Mouse (Mus musculus): ENCODE measurements at regions not wholly inside any gene's neighbourhood (a gene's known extent, or its start where the extent isn't known, plus 50 kb on each side); places are given as distances from the start of the nearest gene placed in this dataset.

- DNase-seq (ENCODE audit: low spot score), result no peak
Measured at GRCm38 (mm10) chr2:167757157-167757780, 67.6 kb upstream of the Tmem189 start.

DNA sequence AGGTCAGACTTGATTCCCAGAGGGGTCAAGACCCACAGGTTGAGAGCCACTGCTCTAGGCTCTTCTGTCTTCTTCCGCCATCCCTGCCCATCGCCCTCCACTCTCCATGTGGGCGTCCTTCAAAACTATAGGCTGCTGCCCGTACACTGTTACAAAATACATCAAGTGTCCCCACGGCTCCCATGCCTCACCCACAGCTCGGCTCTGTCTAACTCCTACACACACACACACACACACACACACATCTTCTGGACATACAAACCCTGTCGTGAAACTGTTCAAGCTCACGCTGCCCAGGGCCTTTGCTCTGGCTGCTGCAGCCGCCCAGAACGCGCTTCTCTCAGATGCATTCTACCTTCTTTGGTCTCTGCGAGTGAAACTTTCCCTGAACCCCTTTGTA lies 67.1 kb upstream of the Tmem189 start:
- DNase-seq (ENCODE audit: low spot score), result no peak

DNA sequence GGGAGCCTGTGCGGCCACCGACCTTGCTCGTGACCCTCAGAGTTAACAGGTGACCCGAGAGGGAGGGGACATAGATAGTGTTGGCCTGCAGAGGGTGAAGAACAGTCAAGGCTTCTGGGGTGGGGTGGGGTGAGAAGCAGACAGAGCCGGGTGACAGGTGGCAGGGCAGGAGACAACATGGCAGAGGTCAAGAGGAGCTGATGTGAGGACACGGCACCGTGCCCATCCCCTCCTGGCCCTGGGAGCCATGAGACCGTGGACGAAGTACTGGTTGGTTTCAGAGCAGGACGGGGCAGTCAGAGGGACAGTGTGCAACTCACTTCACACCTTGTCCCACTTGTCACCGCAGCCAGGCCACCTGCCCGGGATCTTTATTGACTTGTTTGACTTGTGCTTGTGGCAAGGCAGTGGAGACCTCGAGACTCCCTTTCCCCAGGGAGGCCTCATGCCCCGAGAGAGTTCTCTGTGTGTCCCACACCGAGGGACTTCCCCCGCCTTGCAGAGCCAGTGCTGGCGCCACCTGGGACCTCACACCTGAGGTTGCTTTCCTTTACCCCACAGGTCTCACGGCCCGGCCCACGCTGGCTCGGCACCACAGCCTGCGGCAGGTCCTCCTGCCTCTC lies 65.4 kb upstream of the Tmem189 start:
- DNase-seq (ENCODE audit: low spot score), result no peak

DNA sequence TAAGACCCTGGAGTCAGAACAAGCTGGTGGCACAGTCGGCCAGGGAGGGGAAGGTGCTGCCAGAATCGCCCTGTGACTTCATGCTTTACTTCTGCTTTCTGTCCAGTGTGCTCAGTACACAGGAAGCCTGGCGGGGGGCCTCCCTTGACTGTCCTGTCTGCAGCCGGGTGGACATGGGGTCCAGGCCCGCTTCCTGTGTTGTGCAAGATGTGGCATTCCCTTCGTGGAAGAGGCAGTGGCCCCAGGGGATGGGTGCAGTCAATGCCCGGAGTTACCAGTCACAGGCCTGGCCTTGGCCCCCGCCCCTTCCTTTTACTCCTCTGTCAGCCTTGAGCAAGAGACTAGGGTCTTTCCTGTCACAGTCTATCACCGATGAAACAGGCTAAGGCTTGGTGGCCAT lies 64.3 kb upstream of the Tmem189 start:
- DNase-seq (ENCODE audit: low spot score), result no peak

GRCm38 (mm10) chr2:167752805-167753556 lies 63.4 kb upstream of the Tmem189 start:
- DNase-seq (ENCODE audit: low spot score), result no peak

GRCm38 (mm10) chr2:167751585-167751984 lies 62.0 kb upstream of the Tmem189 start:
- no peak for DNase-seq (ENCODE audit: low spot score)

DNA sequence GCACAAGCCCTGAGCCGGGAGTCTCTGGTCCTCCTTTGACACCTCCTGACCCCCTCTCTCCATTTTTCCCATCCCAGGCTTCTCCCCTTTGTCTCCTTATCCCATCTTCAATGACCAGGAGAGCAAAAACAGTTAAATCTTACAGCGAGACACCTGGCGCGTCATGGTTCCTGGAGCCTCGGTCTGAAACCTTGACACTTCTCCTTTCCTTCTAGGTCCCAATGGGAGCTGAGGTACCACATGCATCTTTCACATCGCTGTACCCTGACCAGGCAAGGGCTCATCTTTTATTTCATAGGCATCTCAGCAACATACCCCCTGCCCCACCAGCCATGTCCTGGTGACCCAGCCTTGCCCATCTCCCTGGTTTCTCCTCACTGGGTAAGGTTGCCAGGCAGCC lies 58.7 kb upstream of the Tmem189 start:
- DNase-seq (ENCODE audit: low spot score), result no peak

DNA sequence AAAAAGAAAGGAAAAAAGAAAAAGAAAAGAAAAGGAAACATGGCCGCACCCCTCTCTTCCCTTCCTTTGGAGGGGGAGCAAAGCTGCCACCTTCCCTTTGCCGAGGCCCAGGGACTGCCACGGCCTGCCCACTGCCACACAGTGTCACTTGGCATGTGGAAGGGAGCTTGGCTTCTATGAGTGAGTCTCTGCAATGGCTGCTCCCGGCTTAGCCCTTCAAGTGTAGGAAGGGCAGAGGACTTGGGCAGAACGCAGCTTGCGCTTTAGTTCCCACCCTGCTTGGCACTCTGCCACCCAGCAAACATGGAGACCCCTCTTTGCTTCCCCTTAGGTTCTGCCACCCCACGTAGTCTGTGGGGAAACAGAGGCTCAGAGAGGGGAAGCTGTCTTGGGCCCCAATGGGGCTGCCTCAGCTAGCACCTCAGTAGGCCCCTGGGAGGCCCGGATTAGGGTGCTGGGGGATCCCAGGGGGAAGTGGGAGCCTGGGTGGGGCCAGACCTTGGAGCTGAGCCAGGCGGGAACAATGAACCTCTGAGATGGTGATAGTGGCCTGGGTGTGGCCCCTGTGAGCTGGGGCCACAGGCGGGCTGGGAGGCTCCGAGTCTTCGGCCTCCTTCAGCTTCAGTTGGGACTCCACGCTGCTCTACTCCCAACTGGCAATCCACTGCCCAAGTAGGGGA lies 57.7 kb upstream of the Tmem189 start:
- DNase-seq (ENCODE audit: low spot score), result no peak

DNA sequence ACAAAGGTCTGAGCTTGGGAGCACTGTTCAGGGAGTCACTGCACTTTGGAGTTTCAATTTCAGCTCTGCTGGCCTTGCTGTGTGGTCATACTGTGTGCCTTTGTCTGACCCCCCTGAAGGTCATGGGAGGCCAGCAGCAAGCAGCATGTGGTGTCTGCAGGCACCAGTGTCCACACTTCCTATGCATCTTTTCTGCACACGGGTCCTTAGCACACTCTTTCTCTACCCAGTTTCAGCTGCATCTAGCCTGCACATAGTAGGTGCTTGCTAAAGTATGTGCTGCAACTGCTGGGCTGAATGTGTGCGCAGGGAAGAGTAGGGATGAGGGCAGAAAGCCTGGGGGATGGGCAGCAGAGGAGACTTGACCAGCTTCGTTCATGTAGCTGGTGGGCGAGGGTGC lies 56.7 kb upstream of the Tmem189 start:
- no peak for DNase-seq (ENCODE audit: low spot score)

DNA sequence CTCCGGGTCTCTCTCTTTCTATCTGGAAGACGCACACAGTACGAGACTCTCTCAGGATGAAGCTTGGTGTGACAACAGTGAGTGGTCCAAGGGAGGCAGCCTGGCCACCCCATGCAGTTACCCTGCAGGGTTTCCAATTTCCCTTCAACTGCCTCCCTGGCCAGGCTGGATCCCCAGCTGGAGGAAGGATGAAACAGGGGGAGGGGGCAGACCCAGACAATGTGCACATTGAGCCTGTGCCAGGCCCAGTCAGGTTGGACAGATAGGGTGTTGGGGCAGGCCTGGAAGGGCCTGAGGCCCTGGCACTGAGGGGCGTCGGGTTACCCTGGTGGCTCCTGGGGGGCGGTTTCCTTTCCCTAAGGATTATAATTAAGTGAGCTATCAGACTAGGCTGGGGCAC lies 55.8 kb upstream of the Tmem189 start:
- DNase-seq (ENCODE audit: low spot score), result no peak

GRCm38 (mm10) chr2:167744080-167744479 lies 54.5 kb upstream of the Tmem189 start:
- DNase-seq (ENCODE audit: low spot score), result no peak

- no peak for DNase-seq (ENCODE audit: low spot score)
Measured at GRCm38 (mm10) chr2:167742479-167742878, 52.9 kb upstream of the Tmem189 start.

DNA sequence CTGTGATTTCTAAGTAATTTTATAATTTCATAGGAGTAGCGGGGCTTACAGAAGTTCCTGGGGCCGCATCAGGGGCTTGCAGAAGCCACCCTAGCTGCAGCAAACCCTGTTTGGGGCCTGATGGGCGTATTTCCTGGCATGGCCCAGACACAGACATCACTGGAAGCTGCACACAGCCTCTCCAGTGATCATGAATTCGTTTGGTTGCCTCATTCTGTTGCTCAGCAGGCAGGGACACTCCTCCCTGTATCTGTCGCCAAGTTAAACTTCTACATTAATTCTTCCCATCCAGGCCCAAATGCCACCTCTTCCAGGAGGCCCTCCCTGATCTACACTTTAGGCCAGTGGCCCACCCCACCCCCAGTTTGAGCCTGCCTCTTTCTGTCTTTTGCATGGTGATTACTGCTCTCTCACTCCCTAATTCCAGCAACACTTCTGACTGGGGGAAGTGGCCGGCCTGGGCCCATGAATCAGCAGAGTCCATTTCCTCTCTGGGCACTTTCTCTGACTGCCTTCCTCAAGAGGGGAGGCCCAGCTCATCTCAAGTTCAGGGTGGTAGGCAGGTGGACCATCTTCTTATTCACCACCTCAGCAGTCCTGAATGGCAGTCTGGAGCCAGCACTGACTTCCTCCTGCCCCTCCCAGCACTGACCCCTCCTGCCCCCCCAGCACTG lies 51.0 kb upstream of the Tmem189 start:
- DNase-seq (ENCODE audit: low spot score), result no peak

Measured in T-cell, adult 2 months (primary cell).